Mouse (Mus musculus) heart, postnatal 0 days (tissue): Measurements from ENCODE around the gene Wdr61. TPM values are rescaled to one million over a fixed set of nuclear protein-coding genes. Genes with fewer than 3 reads are reported as not detected.

ENCODE experiments used
- ATAC-seq: fragments of 200-750 bp; cut with Nextera tagmentation; 2 replicates; pipeline ENCODE4 v1.8.0; 2017; ENCODE audit warnings: low read depth, moderate number of reproducible peaks, moderate library complexity; ENCODE audit not compliant: insufficient read depth
- DNase-seq: peaks from one replicate; pipeline ENCODE4 v3.0.0-alpha.2; 2016; ENCODE audit warnings: low spot score
- H3K27ac ChIP-seq: fragments of 300-500 bp; sonication (generic); 2 replicates; pipeline ENCODE4 v1.5.1; 2014; ENCODE audit warnings: low read depth, mild to moderate bottlenecking
- H3K27me3 ChIP-seq: fragments of 300-500 bp; sonication (generic); 2 replicates; pipeline ENCODE4 v1.6.1; 2014; ENCODE audit warnings: low read length, mixed read lengths; ENCODE audit not compliant: control insufficient read depth, insufficient read depth
- H3K36me3 ChIP-seq: fragments of 300-500 bp; sonication (generic); replicated peaks from 2 replicates; pipeline ENCODE4 v1.6.1; 2014; ENCODE audit warnings: low read length, mixed read lengths; ENCODE audit not compliant: control insufficient read depth, insufficient read depth
- H3K4me1 ChIP-seq: fragments of 300-500 bp; sonication (generic); 2 replicates; pipeline ENCODE4 v1.6.1; 2014; ENCODE audit warnings: antibody characterized with exemption; ENCODE audit not compliant: control insufficient read depth, insufficient read depth
- H3K4me2 ChIP-seq: fragments of 300-500 bp; sonication (generic); 2 replicates; pipeline ENCODE4 v1.6.1; 2014; ENCODE audit warnings: low read depth, mild to moderate bottlenecking, low read length, moderate library complexity
- H3K4me3 ChIP-seq: fragments of 300-500 bp; sonication (generic); 2 replicates; pipeline ENCODE4 v1.5.1; 2014; ENCODE audit warnings: low read depth, low read length
- H3K9ac ChIP-seq: fragments of 300-500 bp; sonication (generic); replicated peaks from 2 replicates; pipeline ENCODE4 v1.6.1; 2014; ENCODE audit warnings: low read depth, low read length, mixed read lengths
- H3K9me3 ChIP-seq: fragments of 300-500 bp; sonication (generic); replicated peaks from 2 replicates; pipeline ENCODE4 v1.6.1; 2016; ENCODE audit warnings: low read length; ENCODE audit not compliant: control insufficient read depth
- CTCF ChIP-seq: IDR thresholded peaks from 2 replicates; pipeline ENCODE4 v1.5.1; 2016; ENCODE audit warnings: antibody characterized with exemption, control low read depth, low read depth
- EP300 ChIP-seq: IDR thresholded peaks from 2 replicates; pipeline ENCODE4 v1.6.1; 2016; ENCODE audit warnings: antibody characterized with exemption, low read depth
- WGBS: fragments of 180-500 bp; shearing (Covaris S2); extraction: QIAGEN DNeasy Blood & Tissue Kit; methylation state at CpG from one replicate; pipeline ENCODE4 v1.1.7; 2014; 5-methylcytosine and 5-hydroxymethylcytosine counted together
- polyA plus RNA-seq: library from polyadenylated mRNA; unstranded; fragments of >200 nt; fragmentation: Nextera tagmentation; extraction: Ambion mirVana; gene quantifications from 2 replicates; pipeline ENCODE4 v1.2.1, GENCODE M21; 2015
- total RNA-seq: library from RNA; depleted of rRNA; stranded (reverse); fragments of >200 nt; gene quantifications from 2 replicates; pipeline ENCODE4 v1.2.3, GENCODE M21; 2014; ENCODE audit warnings: low replicate concordance

The Wdr61 gene
- total and polyA plus RNA-seq, 2 experiments from 2014 or later: 65.5 to 92.2 TPM

DNA sequence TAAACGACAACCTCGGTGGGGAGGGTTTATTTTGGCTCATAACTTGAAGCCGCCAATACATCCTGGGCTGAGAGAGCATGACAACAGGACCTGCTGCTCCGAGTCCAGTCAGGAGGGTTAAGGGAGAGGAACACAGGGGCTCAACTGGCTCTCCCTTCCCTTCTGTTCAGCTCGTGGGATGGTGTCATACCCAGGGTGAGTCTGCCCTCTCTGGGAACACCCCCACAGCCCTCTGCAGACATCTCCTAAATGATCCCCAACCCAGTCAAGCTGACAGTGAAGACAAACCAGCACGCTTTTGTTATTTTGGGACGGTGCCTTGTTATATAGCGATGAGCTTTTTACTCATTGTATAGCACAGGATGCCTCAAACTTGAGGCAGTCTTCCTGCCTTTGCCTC lies 44.9 kb downstream of the Wdr61 start:
- Histone ChIP-seq H3K27ac (no peak overlapping the region), H3K9ac (no peak overlapping the region), H3K9me3 (no peaks in the 10 kb centered on the region), H3K4me3 (no peak overlapping the region), H3K4me1 (no peaks in the 10 kb centered on the region), H3K27me3 (no peaks in the 10 kb centered on the region), H3K4me2 (no peak overlapping the region), H3K36me3 (no peaks in the 10 kb centered on the region)
- ATAC-seq (no peak), DNase-seq (no peak)
- WGBS: 59% methylated on average over 8 of the region's 8 CpGs
- TF ChIP-seq EP300: no peak
- no peak for TF ChIP-seq CTCF

GRCm38 (mm10) chr9:54687246-54688236 lies 46.8 kb downstream of the Wdr61 start:
- WGBS: 62% methylated on average over 14 of the region's 14 CpGs
- Histone ChIP-seq H3K36me3 (no peaks in the 10 kb centered on the region), H3K27me3 (no peaks in the 10 kb centered on the region), H3K4me2 (no peak overlapping the region), H3K9ac (no peak overlapping the region), H3K9me3 (no peaks in the 10 kb centered on the region), H3K27ac (no peak overlapping the region), H3K4me3 (no peak overlapping the region), H3K4me1 (no peaks in the 10 kb centered on the region)
- no peak for TF ChIP-seq CTCF
- ATAC-seq: no peak
- no peak for DNase-seq

DNA sequence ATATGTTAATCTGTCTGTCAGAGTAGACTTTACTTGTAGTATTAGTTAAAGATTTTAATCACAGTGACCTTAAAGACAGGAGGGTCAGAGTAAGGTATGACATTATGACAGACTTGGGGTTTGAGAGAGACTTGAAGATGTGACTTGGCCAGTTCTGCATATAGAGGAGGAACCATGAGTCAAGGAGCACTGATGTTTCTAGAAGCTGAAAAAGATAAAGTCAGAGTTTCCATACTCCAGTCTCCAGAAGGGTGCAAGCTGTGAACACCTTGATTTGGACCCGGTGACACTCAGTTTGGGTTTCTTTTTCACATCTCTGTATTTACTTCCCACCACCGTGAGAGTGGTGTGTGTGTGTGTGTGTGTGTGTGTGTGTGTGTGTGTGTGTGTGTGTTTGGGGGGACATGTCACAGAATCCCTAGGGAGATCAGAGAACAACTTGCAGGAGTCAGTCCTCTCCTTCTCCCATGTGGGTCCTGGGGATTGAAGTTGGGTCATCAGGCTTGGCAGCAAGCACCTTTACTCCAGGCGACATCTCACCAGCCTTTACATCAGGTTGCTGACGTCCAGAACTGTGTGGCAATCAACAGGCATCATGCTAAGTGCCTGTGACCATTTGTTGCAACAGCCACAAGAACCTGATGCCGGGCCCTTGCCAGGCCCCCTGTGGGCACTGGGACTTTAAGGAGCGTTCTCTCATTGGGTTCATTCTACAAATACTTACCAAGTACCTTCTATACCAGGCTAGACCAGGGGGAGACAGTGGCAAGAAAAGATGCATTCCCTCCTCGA lies 50.3 kb downstream of the Wdr61 start:
- 59% methylated on average over 7 of the region's 7 CpGs for WGBS
- no peak for TF ChIP-seq CTCF
- TF ChIP-seq EP300: no peak

GRCm38 (mm10) chr9:54682846-54683245 lies 51.5 kb downstream of the Wdr61 start:
- Histone ChIP-seq H3K4me2 (no peak overlapping the region), H3K4me3 (no peak overlapping the region), H3K27ac (no peak overlapping the region), H3K4me1 (no peaks in the 10 kb centered on the region), H3K36me3 (no peaks in the 10 kb centered on the region), H3K27me3 (no peaks in the 10 kb centered on the region), H3K9me3 (no peaks in the 10 kb centered on the region), H3K9ac (no peak overlapping the region)
- no peak for DNase-seq
- 0 out of 2 replicates have a peak, but pooled peaks have one; percentile 33 for ATAC-seq
- TF ChIP-seq CTCF: no peak
- TF ChIP-seq EP300: no peak
- 58% methylated on average over 4 of the region's 4 CpGs for WGBS

More for the DNA sequence above, 50.3 kb downstream of the Wdr61 start:
- no peak overlapping the region for H3K27ac ChIP-seq
- H3K9ac ChIP-seq: no peak overlapping the region
- H3K4me1 ChIP-seq: no peaks in the 10 kb centered on the region
- no peak overlapping the region for H3K4me3 ChIP-seq
- no peaks in the 10 kb centered on the region for H3K36me3 ChIP-seq
- no peaks in the 10 kb centered on the region for H3K27me3 ChIP-seq
- H3K9me3 ChIP-seq: no peaks in the 10 kb centered on the region
- no peak overlapping the region for H3K4me2 ChIP-seq
- DNase-seq (no peak), ATAC-seq (no peak)

GRCm38 (mm10) chr9:54676531-54676986 lies 57.8 kb downstream of the Wdr61 start:
- no peaks in the 10 kb centered on the region for H3K9me3 ChIP-seq
- DNase-seq (peak; percentile 46), ATAC-seq (peak; percentile 74)
- H3K36me3 ChIP-seq: no peaks in the 10 kb centered on the region
- WGBS: 3% methylated on average over 14 of the region's 14 CpGs
- peak overlapping the region; percentile 61 for H3K4me2 ChIP-seq
- no peak overlapping the region for H3K27ac ChIP-seq
- H3K4me3 ChIP-seq: peak overlapping the region; percentile 30
- no peak overlapping the region for H3K9ac ChIP-seq
- H3K4me1 ChIP-seq: no peaks in the 10 kb centered on the region
- TF ChIP-seq CTCF (peak; percentile 70), EP300 (no peak)
- no peaks in the 10 kb centered on the region for H3K27me3 ChIP-seq
